Mouse (Mus musculus): Measurements from ENCODE around the gene Prr22.

Gene Prr22

GRCm38 (mm10) chr17:56761991-56762410 lies 8.0 kb upstream of the Prr22 start:
- DNase-seq, result peak; percentile 97

- peak; percentile 69 for DNase-seq
These were observed 7.0 kb upstream of the Prr22 start for GRCm38 (mm10) chr17:56762769-56763731.

DNA sequence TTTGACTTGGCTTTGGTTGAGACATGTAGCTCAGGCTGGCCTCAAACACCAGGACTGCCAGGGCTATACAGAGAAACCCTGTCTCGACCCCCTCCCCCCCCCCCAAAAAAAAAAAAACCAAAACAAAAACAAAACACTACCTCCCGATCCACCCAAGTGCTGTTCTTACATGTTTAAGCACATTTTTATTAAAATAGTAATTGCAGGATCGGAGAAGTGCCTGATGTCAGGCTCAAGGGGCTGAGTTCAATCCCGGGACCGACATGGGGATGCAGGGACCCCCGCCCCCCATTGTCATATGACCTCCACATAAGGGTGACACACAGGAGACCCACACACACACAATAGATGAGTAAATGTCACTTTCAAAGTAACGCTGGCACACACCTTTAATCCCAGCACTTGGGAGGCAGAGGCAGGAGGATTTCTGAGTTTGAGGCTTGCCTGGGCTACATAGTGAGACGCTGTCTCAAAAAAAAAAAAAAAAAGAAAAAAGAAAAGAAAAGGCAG lies 6.3 kb upstream of the Prr22 start:
- no peak for DNase-seq

GRCm38 (mm10) chr17:56764474-56765354 lies 5.3 kb upstream of the Prr22 start, which contains the start of gene Dus3l:
Gene Dus3l (plus strand): TSS chr17:56764757.
- peak; percentile 90 for DNase-seq

GRCm38 (mm10) chr17:56765431-56765830 lies 4.6 kb upstream of the Prr22 start:
- DNase-seq, result no peak

DNA sequence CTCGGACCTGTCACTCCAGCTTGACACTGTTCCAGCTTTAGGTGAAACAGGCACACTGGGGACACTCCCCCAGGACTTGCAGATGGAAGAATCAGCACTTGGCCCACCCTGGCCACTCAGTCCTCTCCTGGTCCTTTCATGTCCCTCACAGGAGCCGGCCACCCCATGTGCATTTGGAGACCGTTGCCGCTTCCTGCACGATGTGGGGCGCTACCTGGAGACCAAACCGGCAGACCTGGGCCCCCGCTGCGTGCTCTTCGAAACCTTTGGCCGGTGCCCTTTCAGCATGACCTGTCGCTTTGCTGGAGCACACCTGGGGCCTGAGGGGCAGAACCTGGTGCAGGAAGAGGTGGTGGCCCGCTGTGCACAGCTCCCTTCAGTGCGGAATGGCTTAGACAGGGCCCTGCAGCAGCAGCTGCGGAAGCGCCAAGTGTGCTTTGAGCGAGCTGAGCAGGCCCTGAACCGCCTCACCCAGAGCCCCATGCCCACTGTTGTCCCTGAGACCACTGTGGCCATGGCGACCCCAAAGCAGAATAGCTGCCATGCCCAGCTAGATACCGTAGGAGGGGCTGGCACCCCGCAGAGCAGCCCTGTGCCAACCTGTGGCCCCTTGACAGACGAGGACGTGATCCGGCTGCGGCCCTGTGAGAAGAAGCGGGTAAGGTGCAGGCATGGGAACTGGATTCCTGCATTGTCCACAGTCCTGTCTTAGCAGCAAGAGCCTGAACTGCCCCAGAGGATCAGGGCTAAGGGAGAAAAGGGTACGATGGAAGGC lies 3.2 kb upstream of the Prr22 start:
- DNase-seq, result no peak

DNA sequence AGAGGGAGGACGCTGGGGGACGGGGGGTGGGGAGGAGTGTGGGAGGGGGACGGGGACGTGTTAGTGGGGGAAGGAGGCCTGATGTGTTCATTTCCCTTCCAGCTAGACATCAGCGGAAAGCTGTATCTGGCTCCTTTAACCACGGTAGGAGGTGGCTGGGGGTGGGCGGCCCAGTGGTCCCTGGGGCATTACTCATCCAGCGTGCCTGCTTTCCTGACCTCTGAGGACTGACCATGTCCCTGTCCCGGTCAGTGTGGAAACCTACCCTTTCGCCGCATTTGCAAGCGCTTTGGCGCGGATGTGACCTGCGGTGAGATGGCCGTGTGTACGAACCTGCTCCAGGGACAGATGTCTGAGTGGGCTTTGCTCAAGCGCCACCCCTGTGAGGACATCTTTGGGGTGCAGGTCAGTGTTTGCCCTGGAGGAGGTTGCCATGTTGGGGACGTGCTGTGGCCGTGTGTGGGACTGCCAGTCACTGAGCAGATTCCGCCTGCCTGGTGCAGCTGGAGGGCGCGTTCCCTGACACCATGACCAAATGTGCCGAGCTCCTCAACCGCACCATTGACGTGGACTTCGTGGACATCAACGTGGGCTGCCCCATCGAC lies 2.4 kb upstream of the Prr22 start:
- no peak for DNase-seq

- no peak for DNase-seq
These were observed 1.1 kb upstream of the Prr22 start for GRCm38 (mm10) chr17:56768941-56769340.

- no peak for DNase-seq
These were observed 7.5 kb downstream of the Prr22 start for GRCm38 (mm10) chr17:56777568-56777967.

DNA sequence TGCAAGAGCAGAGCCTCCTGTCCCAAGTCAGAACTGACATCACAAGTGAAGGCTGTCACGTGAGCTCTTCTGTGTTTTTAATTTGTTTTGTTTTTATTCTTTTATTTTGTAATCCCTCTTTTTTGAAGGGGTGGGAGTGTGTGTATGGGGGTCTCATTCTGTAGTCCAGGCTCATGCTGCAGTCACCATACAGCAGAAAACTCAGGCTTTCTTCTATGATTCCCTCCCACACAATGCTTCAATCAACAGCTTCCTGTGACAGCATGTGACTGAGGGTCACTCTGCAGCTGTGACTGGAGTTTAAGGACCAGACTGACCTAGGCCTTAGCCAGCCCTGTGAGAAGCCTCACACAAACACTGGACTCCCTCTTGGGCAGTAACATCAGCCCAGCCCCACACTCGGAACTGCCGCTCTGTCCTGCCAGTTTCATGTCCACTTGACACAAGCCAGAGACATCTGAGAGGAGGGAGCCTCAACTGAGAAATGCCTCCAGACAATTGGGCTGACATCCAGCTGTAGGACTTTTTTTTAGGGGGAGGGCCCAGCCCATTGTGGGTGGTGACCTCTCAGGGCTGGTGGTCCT lies 8.8 kb downstream of the Prr22 start:
- no peak for DNase-seq

DNA sequence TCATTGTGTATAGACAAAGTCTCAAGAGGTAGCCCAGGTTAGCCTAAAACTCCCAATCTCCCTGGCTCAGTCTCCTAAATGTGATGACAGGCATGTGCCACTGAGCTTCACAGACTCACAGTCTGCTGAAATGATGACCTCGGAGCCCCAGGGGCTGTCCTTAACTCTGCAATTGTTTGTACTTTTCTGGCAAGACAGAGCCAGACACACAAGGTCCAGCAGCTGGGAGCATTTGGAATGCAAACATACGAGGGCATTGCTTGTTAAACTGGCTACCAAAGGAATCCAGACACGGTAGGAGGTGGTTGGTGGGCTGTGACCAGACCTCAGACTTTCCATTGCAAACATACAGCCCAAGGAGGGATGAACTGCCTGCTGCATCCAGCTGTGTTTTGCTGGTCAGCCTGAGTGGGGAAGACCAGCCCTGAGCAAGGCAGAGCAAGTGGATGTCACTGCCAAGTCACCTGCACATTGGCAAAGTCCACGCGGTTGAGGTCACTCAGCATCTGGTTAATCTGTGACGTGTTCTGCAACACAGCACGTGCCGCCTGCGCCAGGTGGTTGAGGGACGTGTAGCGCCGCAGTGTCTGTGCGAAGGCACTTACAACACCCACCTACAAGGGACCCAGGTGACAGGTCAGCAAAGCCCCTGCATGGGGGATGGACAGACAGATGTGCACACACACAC lies 10.4 kb downstream of the Prr22 start:
- DNase-seq, result no peak

DNA sequence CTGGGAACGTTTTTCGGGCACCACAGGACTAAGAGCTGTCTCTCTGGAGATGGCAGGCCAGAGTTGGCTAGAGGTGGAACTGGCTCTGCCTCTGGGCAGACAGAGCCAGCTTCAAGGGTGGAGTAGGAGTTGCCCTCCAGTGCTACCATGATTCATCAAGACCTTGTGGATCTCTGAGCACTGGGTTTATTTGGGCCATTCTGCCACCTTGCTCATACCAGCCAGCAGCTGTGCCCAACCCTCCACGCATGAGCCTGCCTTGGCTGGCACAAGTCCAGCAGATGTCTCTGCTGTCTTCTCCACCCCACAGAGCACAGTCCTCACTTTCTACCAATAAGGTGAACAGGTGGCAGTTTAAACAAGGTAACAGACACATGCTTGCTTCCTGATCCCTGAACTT lies 18.8 kb downstream of the Prr22 start:
- DNase-seq, result no peak

DNA sequence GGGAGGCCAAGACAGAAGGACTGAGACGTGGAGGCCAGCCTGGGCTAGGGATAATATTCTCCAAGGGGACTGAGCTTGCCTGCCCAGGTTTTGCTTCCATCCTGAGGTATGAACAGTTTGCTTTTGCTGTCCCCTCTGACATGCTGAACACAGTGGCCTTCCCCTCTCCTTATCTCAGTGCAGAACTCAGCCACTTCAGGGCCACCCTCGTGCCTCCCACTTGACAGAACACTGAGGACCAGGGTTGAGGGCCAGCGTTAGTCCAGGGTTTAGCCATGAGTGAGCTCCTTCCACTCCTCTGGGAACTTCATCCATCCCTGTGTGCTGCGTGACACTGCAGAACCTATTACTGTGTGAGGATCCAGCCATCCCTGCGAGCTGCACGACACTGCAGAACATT lies 19.2 kb downstream of the Prr22 start:
- DNase-seq, result no peak

GRCm38 (mm10) chr17:56792588-56792987 lies 22.5 kb downstream of the Prr22 start:
- DNase-seq, result no peak

- no peak for DNase-seq
These were observed 23.7 kb downstream of the Prr22 start for GRCm38 (mm10) chr17:56793614-56794319.

DNA sequence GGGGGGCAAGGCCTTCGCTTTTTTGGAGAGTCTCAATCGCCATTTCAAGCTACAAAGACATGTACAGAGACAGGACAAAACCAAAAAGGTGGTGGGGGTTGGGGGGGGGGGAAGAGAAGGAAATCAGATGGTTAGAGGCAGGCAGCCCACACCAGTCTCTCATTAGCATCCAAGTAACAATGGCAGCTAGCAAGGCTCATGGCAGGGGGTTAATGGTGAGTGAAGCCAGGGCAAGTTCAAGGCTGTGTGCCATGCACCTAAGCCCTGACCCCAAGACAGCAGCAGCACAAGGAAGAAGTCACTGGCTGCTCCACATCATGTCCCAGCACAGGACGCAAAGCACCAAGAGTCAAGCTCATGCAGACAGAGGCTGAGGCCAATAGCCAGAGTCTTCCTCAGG lies 29.2 kb downstream of the Prr22 start:
- DNase-seq, result no peak

DNA sequence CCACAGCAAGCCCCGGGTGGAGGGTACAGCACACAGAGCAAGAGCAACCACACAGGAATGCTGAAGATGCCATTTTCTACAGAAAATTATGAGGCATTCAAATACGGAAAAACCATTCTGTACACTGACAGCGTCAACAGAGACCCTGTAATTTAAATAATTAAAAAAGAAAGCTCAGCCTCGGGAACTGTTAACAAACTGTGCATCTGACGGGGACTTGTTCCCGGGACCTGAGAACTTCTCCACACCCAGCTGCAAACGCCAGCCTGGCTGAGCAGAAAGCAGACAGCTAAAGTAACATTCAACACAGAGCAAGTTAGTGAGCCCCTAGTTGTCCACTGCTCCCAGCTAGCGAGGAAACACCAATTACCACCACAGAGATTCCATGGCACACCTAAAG lies 32.0 kb downstream of the Prr22 start:
- DNase-seq, result no peak

DNA sequence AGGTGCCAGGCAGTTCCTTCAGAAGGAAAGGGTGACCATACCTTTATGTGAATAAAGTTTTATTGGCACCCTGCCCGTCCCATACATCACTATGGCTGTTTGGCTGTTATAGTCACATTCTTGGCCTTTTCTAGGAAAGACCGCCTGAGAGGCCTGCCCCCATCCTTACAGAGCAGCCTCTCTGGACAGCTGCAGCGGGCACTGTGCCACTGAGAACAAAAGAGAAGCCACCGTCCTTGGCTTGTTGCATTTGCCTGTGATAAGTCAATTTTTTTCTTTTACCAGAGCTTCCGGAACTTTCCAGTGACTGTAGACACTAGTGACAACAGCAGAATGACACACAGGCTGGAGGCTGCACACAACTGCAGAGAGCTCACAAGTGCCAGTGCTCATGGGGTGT lies 34.9 kb downstream of the Prr22 start:
- DNase-seq, result no peak

GRCm38 (mm10) chr17:56805784-56806183 lies 35.7 kb downstream of the Prr22 start:
- DNase-seq, result no peak

DNA sequence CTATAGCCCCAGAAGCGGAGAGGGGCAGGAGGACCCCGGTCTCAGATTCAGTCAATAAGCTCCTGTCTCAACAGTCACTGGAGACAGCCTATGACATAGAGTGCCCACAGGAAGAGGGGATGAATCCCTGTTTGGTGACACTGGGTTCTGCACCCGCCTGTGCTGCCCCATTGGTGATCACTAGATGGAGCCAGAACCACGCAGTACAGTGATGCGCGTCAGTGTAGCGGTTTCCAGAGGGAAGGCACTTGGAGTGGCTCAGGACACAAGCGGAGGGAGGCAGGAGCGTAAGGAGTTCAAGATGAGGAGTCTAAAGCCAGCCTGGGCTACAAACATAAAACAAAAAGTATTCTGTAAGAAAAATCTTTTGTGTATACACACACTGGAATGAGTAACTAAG lies 38.5 kb downstream of the Prr22 start:
- peak; percentile 69 for DNase-seq

Measured in thymus, postnatal 14 days (tissue).